Mouse (Mus musculus): Measurements from ENCODE around the gene Eef2k. TPM values are rescaled to one million over a fixed set of nuclear protein-coding genes. Genes with fewer than 3 reads are reported as not detected.
"Not testable (repeated sequence)": the region's sequence is repeated elsewhere in the genome, so short reads cannot be mapped to it uniquely, and the experiment has no call there.

Eef2k gene
- polyA plus RNA-seq, 1 experiment from 2014 or later, result 15.0 TPM

DNA sequence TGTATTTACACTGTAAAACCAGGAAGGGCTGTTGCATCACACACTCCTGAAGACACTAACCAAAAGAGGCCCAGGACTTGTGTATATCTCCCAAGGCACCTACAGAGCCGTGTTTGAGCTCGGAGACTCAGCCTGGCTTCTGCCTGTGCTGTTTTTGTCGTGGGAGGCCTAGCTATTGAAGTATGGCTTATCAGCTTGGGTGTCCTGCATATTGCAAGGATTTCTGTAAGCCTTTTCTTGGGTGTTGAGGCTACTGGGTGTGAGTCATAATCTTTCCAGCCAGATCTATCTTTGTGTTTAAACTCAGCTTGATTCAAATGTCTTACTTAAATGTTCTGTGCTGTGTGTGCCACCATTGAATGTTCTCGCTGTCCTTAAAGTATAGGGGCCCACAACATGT lies 93.9 kb downstream of the Eef2k start:
- Histone ChIP-seq H3K27me3 (ENCODE audit: control insufficient read depth, insufficient read depth, low read length) (no peaks in the 10 kb centered on the region), H3K4me1 (replicated peaks; ENCODE audit: control insufficient read depth, insufficient read depth, low read length) (no peaks in the 10 kb centered on the region), H3K36me3 (replicated peaks; ENCODE audit: control insufficient read depth, insufficient read depth) (peaks cover 96% of the 10 kb centered on the region), H3K4me3 (replicated peaks; ENCODE audit: low read length) (no peak overlapping the region), H3K9me3 (ENCODE audit: control insufficient read depth, low read length) (no peaks in the 10 kb centered on the region), H3K9ac (no peak overlapping the region), H3K4me2 (replicated peaks) (no peak overlapping the region), H3K27ac (no peak overlapping the region)
- 89% methylated on average over 4 of the region's 4 CpGs for WGBS
- DNase-seq (ENCODE audit: low spot score) (no peak), ATAC-seq (ENCODE audit: low FRiP score) (no peak)

DNA sequence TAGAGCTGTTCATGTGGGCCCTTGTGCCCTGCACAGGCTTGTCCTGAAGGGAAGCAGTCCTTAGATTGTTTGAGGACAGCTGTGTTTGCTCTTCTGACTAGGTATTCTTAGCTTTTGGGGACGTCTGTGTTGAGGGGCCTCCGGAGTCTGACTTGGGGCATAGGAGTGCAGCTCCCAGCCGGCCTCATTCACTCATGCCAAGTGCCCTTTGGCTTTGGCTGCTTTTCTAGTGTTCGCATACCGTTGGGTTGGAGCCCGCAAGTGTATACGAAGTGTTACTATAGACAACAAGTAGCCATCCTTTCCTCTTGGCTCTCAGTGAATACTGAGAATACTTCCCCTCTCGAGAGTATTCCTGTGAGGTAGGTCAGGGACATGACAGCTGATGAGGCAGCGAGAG lies 95.6 kb downstream of the Eef2k start:
- no peak for ATAC-seq (ENCODE audit: low FRiP score)
- WGBS, result 81% methylated on average over 9 of the region's 9 CpGs
- H3K9ac ChIP-seq, result no peak overlapping the region
- no peak overlapping the region for H3K4me2 ChIP-seq (replicated peaks)
- no peak overlapping the region for H3K4me3 ChIP-seq (replicated peaks; ENCODE audit: low read length)
- H3K27ac ChIP-seq, result no peak overlapping the region
- no peak for DNase-seq (ENCODE audit: low spot score)
- no peaks in the 10 kb centered on the region for H3K4me1 ChIP-seq (replicated peaks; ENCODE audit: control insufficient read depth, insufficient read depth, low read length)
- H3K36me3 ChIP-seq (replicated peaks; ENCODE audit: control insufficient read depth, insufficient read depth), result peaks cover 98% of the 10 kb centered on the region
- H3K9me3 ChIP-seq (ENCODE audit: control insufficient read depth, low read length), result no peaks in the 10 kb centered on the region
- no peaks in the 10 kb centered on the region for H3K27me3 ChIP-seq (ENCODE audit: control insufficient read depth, insufficient read depth, low read length)

DNA sequence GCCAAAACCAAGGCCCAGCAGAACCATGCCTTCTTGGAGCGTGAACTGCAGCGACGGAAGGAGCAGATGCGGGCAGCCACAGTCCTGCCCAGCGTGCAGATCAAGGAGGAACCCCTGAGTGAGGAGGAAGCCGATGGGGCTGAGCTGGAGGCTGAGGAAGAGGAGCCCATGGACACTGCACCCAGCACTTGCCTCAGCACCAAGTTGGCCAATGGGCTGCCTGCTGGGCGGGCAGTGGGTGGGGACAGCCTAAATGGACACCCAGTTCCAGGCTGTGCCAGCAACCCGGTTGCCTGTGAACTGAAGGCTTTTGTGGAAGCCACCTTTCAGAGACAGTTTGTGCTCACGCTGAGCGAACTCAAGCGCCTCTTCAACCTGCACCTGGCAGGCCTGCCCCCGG lies 97.7 kb downstream of the Eef2k start:
- Histone ChIP-seq H3K36me3 (replicated peaks; ENCODE audit: control insufficient read depth, insufficient read depth) (peaks cover 95% of the 10 kb centered on the region), H3K4me1 (replicated peaks; ENCODE audit: control insufficient read depth, insufficient read depth, low read length) (no peaks in the 10 kb centered on the region), H3K4me2 (replicated peaks) (no peak overlapping the region), H3K9ac (no peak overlapping the region), H3K27me3 (ENCODE audit: control insufficient read depth, insufficient read depth, low read length) (no peaks in the 10 kb centered on the region), H3K9me3 (ENCODE audit: control insufficient read depth, low read length) (no peaks in the 10 kb centered on the region), H3K27ac (no peak overlapping the region), H3K4me3 (replicated peaks; ENCODE audit: low read length) (no peak overlapping the region)
- ATAC-seq (ENCODE audit: low FRiP score) (no peak), DNase-seq (ENCODE audit: low spot score) (no peak)
- 92% methylated on average over 12 of the region's 12 CpGs for WGBS

DNA sequence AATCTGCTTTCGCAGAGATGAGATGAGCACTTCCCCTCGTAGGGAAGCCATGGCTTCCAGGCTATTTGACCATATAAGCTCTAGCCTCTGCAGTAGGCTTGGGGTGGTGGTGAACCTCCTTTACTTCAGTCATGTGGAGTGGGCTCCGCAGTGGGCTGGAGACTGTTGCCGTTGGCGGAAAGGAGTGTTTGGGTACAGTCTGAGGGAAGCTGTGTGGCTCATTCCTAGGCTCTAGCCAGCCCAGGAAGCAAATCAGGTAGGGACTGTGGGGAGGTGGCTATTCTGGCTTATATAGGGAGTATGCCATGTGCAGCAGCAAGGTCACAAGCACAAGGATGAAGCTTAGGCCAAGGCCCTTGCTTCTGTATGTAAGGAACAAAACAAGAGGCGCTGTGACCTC lies 98.6 kb downstream of the Eef2k start:
- H3K36me3 ChIP-seq (replicated peaks; ENCODE audit: control insufficient read depth, insufficient read depth), result peaks cover 93% of the 10 kb centered on the region

DNA sequence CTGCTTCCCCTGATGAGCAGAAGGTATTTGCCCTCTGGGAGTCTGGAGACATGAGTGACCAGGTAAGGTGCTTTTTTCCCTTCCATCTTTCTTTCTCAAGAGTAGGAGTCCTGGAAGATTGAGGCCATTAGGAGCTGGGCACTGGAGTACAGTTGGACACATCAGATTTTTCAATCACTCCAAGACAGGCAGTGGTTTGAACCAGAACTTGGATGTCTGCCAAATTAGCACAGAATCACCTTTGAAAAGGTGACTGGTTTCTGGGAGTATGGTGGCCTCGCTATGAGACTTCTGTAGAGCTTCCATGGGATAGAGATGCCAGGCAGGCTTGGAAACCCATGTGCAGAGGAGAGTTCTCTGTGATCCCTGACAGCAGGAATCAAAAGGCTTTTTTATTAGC lies 99.9 kb downstream of the Eef2k start:
- Histone ChIP-seq H3K36me3 (replicated peaks; ENCODE audit: control insufficient read depth, insufficient read depth) (peaks cover 87% of the 10 kb centered on the region), H3K4me2 (replicated peaks) (no peak overlapping the region), H3K27me3 (ENCODE audit: control insufficient read depth, insufficient read depth, low read length) (no peaks in the 10 kb centered on the region), H3K9me3 (ENCODE audit: control insufficient read depth, low read length) (no peaks in the 10 kb centered on the region), H3K9ac (no peak overlapping the region), H3K27ac (no peak overlapping the region), H3K4me1 (replicated peaks; ENCODE audit: control insufficient read depth, insufficient read depth, low read length) (no peaks in the 10 kb centered on the region), H3K4me3 (replicated peaks; ENCODE audit: low read length) (no peak overlapping the region)
- no peak for ATAC-seq (ENCODE audit: low FRiP score)
- WGBS, result 85% methylated on average over 1 of the region's 1 CpGs
- DNase-seq (ENCODE audit: low spot score), result no peak

More for the DNA sequence above, 98.6 kb downstream of the Eef2k start:
- Histone ChIP-seq H3K4me1 (replicated peaks; ENCODE audit: control insufficient read depth, insufficient read depth, low read length) (no peaks in the 10 kb centered on the region), H3K9me3 (ENCODE audit: control insufficient read depth, low read length) (no peaks in the 10 kb centered on the region), H3K4me2 (replicated peaks) (no peak overlapping the region), H3K27me3 (ENCODE audit: control insufficient read depth, insufficient read depth, low read length) (no peaks in the 10 kb centered on the region), H3K9ac (no peak overlapping the region), H3K4me3 (replicated peaks; ENCODE audit: low read length) (no peak overlapping the region), H3K27ac (no peak overlapping the region)
- no peak for DNase-seq (ENCODE audit: low spot score)
- no peak for ATAC-seq (ENCODE audit: low FRiP score)
- WGBS, result 97% methylated on average over 6 of the region's 6 CpGs

DNA sequence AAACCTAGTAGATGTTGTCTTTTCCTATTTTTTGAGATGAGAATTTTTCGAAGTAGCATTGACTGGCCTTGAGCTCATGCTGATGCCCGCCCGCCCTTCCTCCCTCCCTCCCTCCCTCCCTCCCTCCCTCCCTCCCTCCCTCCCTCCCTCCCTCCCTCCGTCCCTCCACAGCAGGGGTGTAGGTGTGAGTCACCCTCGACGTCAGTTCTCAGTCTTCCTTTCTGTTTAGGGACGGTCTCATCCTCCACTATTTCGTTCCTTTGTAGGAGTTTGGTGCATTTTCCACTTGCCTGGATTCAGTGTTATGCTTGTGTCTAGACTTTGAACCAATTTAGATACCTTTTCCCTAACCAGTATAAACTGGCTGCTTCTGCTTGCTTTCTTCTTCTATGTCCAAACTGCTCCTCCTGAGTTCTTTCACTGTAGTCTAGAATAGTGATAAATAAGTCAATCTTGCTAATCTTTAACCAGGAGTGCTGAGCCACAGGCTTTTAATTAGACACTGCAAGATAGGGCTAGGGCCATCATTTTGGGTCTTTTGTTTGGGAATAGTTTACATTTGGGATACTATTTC lies 101.4 kb downstream of the Eef2k start:
- H3K36me3 ChIP-seq (replicated peaks; ENCODE audit: control insufficient read depth, insufficient read depth), result peaks cover 85% of the 10 kb centered on the region
- ATAC-seq (ENCODE audit: low FRiP score), result no peak

DNA sequence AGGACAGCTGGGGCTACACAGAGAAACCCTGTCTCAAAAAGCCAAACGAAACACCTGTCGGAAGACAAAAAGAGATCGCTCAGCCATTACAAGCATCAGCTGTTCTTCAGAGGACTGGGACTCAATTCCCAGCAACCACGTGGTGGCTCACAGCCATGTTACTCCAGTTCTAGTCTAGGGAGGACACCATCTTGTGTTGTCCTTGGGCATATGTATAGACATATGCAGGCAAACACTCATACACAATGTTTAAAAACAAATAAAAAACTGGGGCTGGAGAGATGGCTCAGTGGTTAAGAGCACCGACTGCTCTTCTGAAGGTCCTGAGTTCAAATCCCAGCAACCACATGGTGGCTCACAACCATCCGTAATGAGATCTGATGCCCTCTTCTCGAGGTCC lies 111.0 kb downstream of the Eef2k start:
- H3K9me3 ChIP-seq (ENCODE audit: control insufficient read depth, low read length); H3K4me3 ChIP-seq (replicated peaks; ENCODE audit: low read length); H3K4me2 ChIP-seq (replicated peaks); DNase-seq (ENCODE audit: low spot score); H3K4me1 ChIP-seq (replicated peaks; ENCODE audit: control insufficient read depth, insufficient read depth, low read length); H3K27me3 ChIP-seq (ENCODE audit: control insufficient read depth, insufficient read depth, low read length); H3K9ac ChIP-seq; ATAC-seq (ENCODE audit: low FRiP score); H3K27ac ChIP-seq: not testable (repeated sequence)
- 82% methylated on average over 7 of the region's 7 CpGs for WGBS
- H3K36me3 ChIP-seq (replicated peaks; ENCODE audit: control insufficient read depth, insufficient read depth), result peaks cover 47% of the 10 kb centered on the region

More for the DNA sequence above, 101.4 kb downstream of the Eef2k start:
- no peaks in the 10 kb centered on the region for H3K9me3 ChIP-seq (ENCODE audit: control insufficient read depth, low read length)
- H3K4me1 ChIP-seq (replicated peaks; ENCODE audit: control insufficient read depth, insufficient read depth, low read length), result no peaks in the 10 kb centered on the region
- H3K4me3 ChIP-seq (replicated peaks; ENCODE audit: low read length), result no peak overlapping the region
- no peak for DNase-seq (ENCODE audit: low spot score)
- no peak overlapping the region for H3K4me2 ChIP-seq (replicated peaks)
- H3K27me3 ChIP-seq (ENCODE audit: control insufficient read depth, insufficient read depth, low read length), result no peaks in the 10 kb centered on the region
- H3K27ac ChIP-seq, result no peak overlapping the region
- H3K9ac ChIP-seq, result no peak overlapping the region
- WGBS, result 70% methylated on average over 5 of the region's 8 CpGs

Other genes starting within 250 kb of the Eef2k start
- 249 and 268 TPM in 2 replicates for gene Uqcrc2, start 207.7 kb upstream of the Eef2k start, polyA plus RNA-seq (2014; fragmentation: Nextera tagmentation; extraction: Ambion mirVana)
- gene Pdzd9, start 172.5 kb upstream of the Eef2k start, polyA plus RNA-seq (2014; fragmentation: Nextera tagmentation; extraction: Ambion mirVana), result 0.43 and 0.76 TPM in 2 replicates
- gene Mosmo, start 165.2 kb upstream of the Eef2k start, polyA plus RNA-seq (2014; fragmentation: Nextera tagmentation; extraction: Ambion mirVana), result 13.1 and 13.6 TPM in 2 replicates
- 2.0 and 2.6 TPM in 2 replicates for gene Vwa3a, start 103.5 kb upstream of the Eef2k start, polyA plus RNA-seq (2014; fragmentation: Nextera tagmentation; extraction: Ambion mirVana)
- not detected in 2 replicates for gene Gm5737, start 30.5 kb upstream of the Eef2k start, polyA plus RNA-seq (2014; fragmentation: Nextera tagmentation; extraction: Ambion mirVana)
- gene Polr3e, start 74.9 kb downstream of the Eef2k start, polyA plus RNA-seq (2014; fragmentation: Nextera tagmentation; extraction: Ambion mirVana), result 16.6 and 17.9 TPM in 2 replicates
- 19.6 and 23.1 TPM in 2 replicates for gene Cdr2, start 139.5 kb downstream of the Eef2k start, polyA plus RNA-seq (2014; fragmentation: Nextera tagmentation; extraction: Ambion mirVana)
- 0.31 and 0.37 TPM in 2 replicates for gene Mfsd13b, start 139.7 kb downstream of the Eef2k start, polyA plus RNA-seq (2014; fragmentation: Nextera tagmentation; extraction: Ambion mirVana)
- 203 and 209 TPM in 2 replicates for gene Mettl9, start 191.6 kb downstream of the Eef2k start, polyA plus RNA-seq (2014; fragmentation: Nextera tagmentation; extraction: Ambion mirVana)
- gene Igsf6, start 231.7 kb downstream of the Eef2k start, polyA plus RNA-seq (2014; fragmentation: Nextera tagmentation; extraction: Ambion mirVana), result 0.82 and 1.5 TPM in 2 replicates
- gene Otoa, start 238.8 kb downstream of the Eef2k start, polyA plus RNA-seq (2014; fragmentation: Nextera tagmentation; extraction: Ambion mirVana), result 0.07 and 0.20 TPM in 2 replicates